7 mouse cellular contexts compared by ENCODE assay signal in the genomic region with DNA sequence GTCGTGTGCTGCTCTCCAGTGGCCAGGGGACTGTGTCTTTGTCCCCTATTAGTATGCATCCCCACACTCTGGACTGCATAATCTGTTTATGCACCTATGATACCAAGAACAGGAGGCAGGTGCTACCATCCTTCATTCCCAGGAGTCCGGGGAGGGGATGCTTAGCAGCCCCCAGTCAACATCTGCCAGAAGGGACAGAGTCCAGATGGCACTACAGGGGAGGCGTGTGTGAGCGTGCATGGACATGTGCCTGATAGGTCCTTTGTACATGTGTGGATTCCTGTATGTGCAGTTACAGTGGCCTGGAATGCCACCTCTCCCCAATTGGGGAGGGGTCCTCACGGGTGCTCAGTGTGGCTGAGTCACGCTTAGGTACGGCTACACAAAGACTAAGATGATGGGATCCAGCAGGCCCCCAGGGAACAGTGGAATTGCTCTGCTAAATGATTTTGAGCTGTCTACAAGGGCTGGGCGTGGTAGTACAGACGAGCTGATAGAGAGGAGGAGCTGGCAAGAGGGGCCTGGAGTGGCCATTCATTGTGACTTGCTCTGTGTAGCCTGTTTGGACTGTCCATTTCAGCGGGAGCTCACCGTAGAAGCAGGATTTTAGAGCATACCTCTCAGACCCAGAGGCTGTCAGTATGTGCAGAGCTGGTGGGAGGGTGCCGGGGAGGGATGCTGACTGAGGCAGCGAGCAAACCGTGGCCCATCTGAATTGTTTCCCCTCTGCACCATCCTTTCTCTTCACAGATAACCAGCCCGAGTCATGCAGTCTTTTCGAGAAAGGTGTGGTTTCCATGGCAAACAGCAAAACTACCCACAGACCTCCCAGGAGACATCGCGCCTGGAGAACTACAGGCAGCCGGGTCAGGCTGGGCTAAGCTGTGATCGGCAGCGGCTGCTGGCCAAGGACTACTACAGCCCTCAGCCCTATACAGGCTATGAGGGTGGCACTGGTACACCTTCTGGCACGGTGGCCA. TPM values are rescaled to one million over a fixed set of nuclear protein-coding genes. Genes with fewer than 3 reads are reported as not detected.
DNase-seq lines count a peak whose midpoint lies in the region; ATAC-seq and TF ChIP-seq lines count a peak whose summit lies in the region.

No protein-coding gene starts in this region.

- ATAC-seq in forebrain, embryonic 14.5 days: peak; percentile 40; the same call in 1 of the 2 replicates
- ATAC-seq in limb, embryonic 12.5 days (ENCODE audit: insufficient number of reproducible peaks, insufficient read depth, low FRiP score, low TSS enrichment, low read depth): no peak

- H3K27ac ChIP-seq in forebrain, embryonic 14.5 days (ENCODE audit: low read depth, low read length): peak overlapping the region; percentile 86
- H3K27ac ChIP-seq in limb, embryonic 12.5 days: peak overlapping the region; percentile 62
- peak overlapping the region; percentile 23 for H3K27ac ChIP-seq in olfactory bulb, adult 2 months (ENCODE audit: insufficient read depth, low read depth, low read length)

- 45% methylated on average over 22 of the region's 22 CpGs for WGBS in forebrain, embryonic 14.5 days
- WGBS in limb, embryonic 12.5 days: 59% methylated on average over 22 of the region's 22 CpGs
- WGBS in olfactory bulb, adult 2 months: 42% methylated on average over 22 of the region's 22 CpGs

- H3K4me3 ChIP-seq in forebrain, embryonic 14.5 days (ENCODE audit: low read depth, low read length): no peak overlapping the region
- no peak overlapping the region for H3K4me3 ChIP-seq in limb, embryonic 12.5 days (replicated peaks)
- no peak overlapping the region for H3K4me3 ChIP-seq in olfactory bulb, adult 2 months (ENCODE audit: insufficient read depth, low read depth, low read length)

- peaks cover 51% of the 10 kb centered on the region for H3K4me1 ChIP-seq in forebrain, embryonic 14.5 days (ENCODE audit: control insufficient read depth, insufficient read depth, low read length)
- peaks cover 61% of the 10 kb centered on the region for H3K4me1 ChIP-seq in limb, embryonic 12.5 days (replicated peaks)
- H3K4me1 ChIP-seq in olfactory bulb, adult 2 months (ENCODE audit: control insufficient read depth, insufficient read depth, low read length): peaks cover 84% of the 10 kb centered on the region

- H3K36me3 ChIP-seq in forebrain, embryonic 14.5 days (ENCODE audit: control insufficient read depth, insufficient read depth, low read length): peaks cover 46% of the 10 kb centered on the region
- peaks cover 64% of the 10 kb centered on the region for H3K36me3 ChIP-seq in limb, embryonic 12.5 days

- TF ChIP-seq POLR2A in olfactory bulb, adult 2 months (IDR thresholded peaks at IDR 0.05; ENCODE audit: insufficient read depth, low read depth, low read length): no peak

- no peaks in the 10 kb centered on the region for H3K9me3 ChIP-seq in forebrain, embryonic 14.5 days (replicated peaks; ENCODE audit: control insufficient read depth, low read length)
- H3K9me3 ChIP-seq in limb, embryonic 12.5 days: no peaks in the 10 kb centered on the region

- peak; percentile 73 for DNase-seq in right cerebral cortex, adult 18-20 months
- no peak for DNase-seq in right cerebral cortex, postnatal 10 days (ENCODE audit: low spot score in 2 of 2)
- DNase-seq in forebrain, embryonic 14.5 days (ENCODE audit: low spot score): peak; percentile 46
- no peak for DNase-seq in adrenal gland, adult (ENCODE audit: inconsistent age in 2 of 2, low spot score in 1 of 2)
- no peak for DNase-seq in gastrocnemius, adult 18-20 months (ENCODE audit: low spot score)

- no peak overlapping the region for H3K4me2 ChIP-seq in forebrain, embryonic 14.5 days (ENCODE audit: low read length)
- no peak overlapping the region for H3K4me2 ChIP-seq in limb, embryonic 12.5 days

- H3K9ac ChIP-seq in forebrain, embryonic 14.5 days (ENCODE audit: low read length): peak overlapping the region; percentile 51
- H3K9ac ChIP-seq in limb, embryonic 12.5 days (replicated peaks): no peak overlapping the region

- H3K27me3 ChIP-seq in forebrain, embryonic 14.5 days (replicated peaks; ENCODE audit: control insufficient read depth, insufficient read depth, low read length): no peaks in the 10 kb centered on the region
- no peaks in the 10 kb centered on the region for H3K27me3 ChIP-seq in limb, embryonic 12.5 days

- no peak for TF ChIP-seq CTCF in olfactory bulb, adult 2 months (IDR thresholded peaks at IDR 0.05; ENCODE audit: insufficient read depth, low read depth, low read length)

RNA-seq across cellular contexts. Expression of gene Srebf1, which starts 37.7 kb away (rescaled TPM):
- polyA plus RNA-seq in forebrain, embryonic 14.5 days (2014; fragmentation: Nextera tagmentation; extraction: Ambion mirVana): 42.6 and 44.3 TPM in 2 replicates
- polyA plus RNA-seq in limb, embryonic 12.5 days (2016; fragmentation: Nextera tagmentation; extraction: Ambion mirVana): 54.1 and 61.2 TPM in 2 replicates
- polyA plus RNA-seq in olfactory bulb, adult 2 months (2012; ENCODE audit: insufficient read depth, insufficient read length, low replicate concordance, missing spikeins): not detected in 2 replicates
- total RNA-seq in gastrocnemius, adult 18-20 months (2021): 10 to 100 TPM; 32.4 to 35.9 TPM

Comparison
In these comparisons a context has a peak if more than half of its experiments do, and no peak if none do; other contexts are left out.
1. DNase-seq: peak in right cerebral cortex, adult 18-20 months (single experiment) and forebrain, embryonic 14.5 days (single experiment); none in right cerebral cortex, postnatal 10 days (0 of 2), adrenal gland, adult (0 of 2) and gastrocnemius, adult 18-20 months (single experiment).
2. H3K27ac ChIP-seq: peak in every context shown above with its lines; median percentile 86 in forebrain, embryonic 14.5 days; 62 in limb, embryonic 12.5 days; 23 in olfactory bulb, adult 2 months.
3. RNA of gene Srebf1, which starts 37.7 kb away (polyA plus RNA-seq): 54.1 to 61.2 TPM in limb, embryonic 12.5 days and 42.6 to 44.3 TPM in forebrain, embryonic 14.5 days; not detected in olfactory bulb, adult 2 months; every median in the first group is over 10 times any median in the second.